Mouse (Mus musculus) hindbrain, embryonic 11.5 days (tissue): ENCODE data around the gene Trmo. TPM values are rescaled to one million over a fixed set of nuclear protein-coding genes. Genes with fewer than 3 reads are reported as not detected.
A peak's percentile ranks its signal among the peaks of the same experiment; 100 is the strongest.

ENCODE experiments used
- ATAC-seq: fragments of 200-750 bp; cut with Nextera tagmentation; 2 replicates; pipeline ENCODE4 v1.8.0; 2017; ENCODE audit warnings: mild to moderate bottlenecking, moderate TSS enrichment, moderate library complexity; ENCODE audit not compliant: low FRiP score
- DNase-seq: peaks from one replicate; pipeline ENCODE4 v3.0.0-alpha.2; 2015; ENCODE audit warnings: low spot score
- H3K27ac ChIP-seq: fragments of 300-500 bp; sonication (generic); 2 replicates; pipeline ENCODE4 v1.5.1; 2014; ENCODE audit warnings: mild to moderate bottlenecking, low read depth, low read length
- H3K27me3 ChIP-seq: fragments of 300-500 bp; sonication (generic); 2 replicates; pipeline ENCODE4 v1.6.1; 2014; ENCODE audit warnings: mild to moderate bottlenecking, low read length, moderate library complexity, mixed read lengths; ENCODE audit not compliant: control insufficient read depth, insufficient read depth
- H3K36me3 ChIP-seq: fragments of 300-500 bp; sonication (generic); 2 replicates; pipeline ENCODE4 v1.6.1; 2014; ENCODE audit warnings: mild to moderate bottlenecking, low read length, moderate library complexity, mixed read lengths; ENCODE audit not compliant: control insufficient read depth, insufficient read depth
- H3K4me1 ChIP-seq: fragments of 300-500 bp; sonication (generic); replicated peaks from 2 replicates; pipeline ENCODE4 v1.6.1; 2014; ENCODE audit warnings: low read length, mixed read lengths; ENCODE audit not compliant: control insufficient read depth, insufficient read depth
- H3K4me2 ChIP-seq: fragments of 300-500 bp; sonication (generic); replicated peaks from 2 replicates; pipeline ENCODE4 v1.6.1; 2014; ENCODE audit warnings: mild to moderate bottlenecking, low read depth, low read length
- H3K4me3 ChIP-seq: fragments of 300-500 bp; sonication (generic); 2 replicates; pipeline ENCODE4 v1.5.1; 2014; ENCODE audit warnings: low read depth, low read length
- H3K9ac ChIP-seq: fragments of 300-500 bp; sonication (generic); 2 replicates; pipeline ENCODE4 v1.6.1; 2014; ENCODE audit warnings: low read depth, low read length
- H3K9me3 ChIP-seq: fragments of 300-500 bp; sonication (generic); 2 replicates; pipeline ENCODE4 v1.6.1; 2016; ENCODE audit warnings: low read length; ENCODE audit not compliant: control insufficient read depth
- WGBS: fragments of 180-500 bp; shearing (Covaris S2); extraction: QIAGEN DNeasy Blood & Tissue Kit; methylation state at CpG from one replicate; pipeline ENCODE4 v1.1.7; 2014; 5-methylcytosine and 5-hydroxymethylcytosine counted together
- polyA plus RNA-seq: library from polyadenylated mRNA; unstranded; fragments of >200 nt; fragmentation: Nextera tagmentation; extraction: Ambion mirVana; gene quantifications from 2 replicates; pipeline ENCODE4 v1.2.1, GENCODE M21; 2014

Gene Trmo
- polyA plus RNA-seq, 1 experiment from 2014 or later = 9.9 TPM

GRCm38 (mm10) chr4:46410677-46411076 lies 21.4 kb upstream of the Trmo start:
- H3K27me3 ChIP-seq = no peaks in the 10 kb centered on the region
- H3K27ac ChIP-seq = no peak overlapping the region
- 92% methylated on average over 5 of the region's 5 CpGs for WGBS
- H3K36me3 ChIP-seq = no peaks in the 10 kb centered on the region
- no peaks in the 10 kb centered on the region for H3K4me1 ChIP-seq
- ATAC-seq = no peak
- H3K9me3 ChIP-seq = no peaks in the 10 kb centered on the region
- DNase-seq = no peak
- H3K9ac ChIP-seq = 0 out of 2 replicates have a peak overlapping the region, but pooled peaks have one; percentile 11
- no peak overlapping the region for H3K4me2 ChIP-seq
- no peak overlapping the region for H3K4me3 ChIP-seq

- no peaks in the 10 kb centered on the region for H3K27me3 ChIP-seq
- no peak overlapping the region for H3K9ac ChIP-seq
- WGBS = 89% methylated on average over 8 of the region's 8 CpGs
- H3K4me2 ChIP-seq = no peak overlapping the region
- H3K36me3 ChIP-seq = no peaks in the 10 kb centered on the region
- no peak overlapping the region for H3K4me3 ChIP-seq
- H3K4me1 ChIP-seq = no peaks in the 10 kb centered on the region
- DNase-seq = no peak
- ATAC-seq = no peak
- no peaks in the 10 kb centered on the region for H3K9me3 ChIP-seq
- no peak overlapping the region for H3K27ac ChIP-seq
Observed at GRCm38 (mm10) chr4:46406966-46407703, 17.9 kb upstream of the Trmo start.

- Histone ChIP-seq H3K4me2 (no peak overlapping the region), H3K4me1 (no peaks in the 10 kb centered on the region), H3K27ac (no peak overlapping the region), H3K36me3 (no peaks in the 10 kb centered on the region), H3K9ac (no peak overlapping the region), H3K27me3 (no peaks in the 10 kb centered on the region), H3K9me3 (no peaks in the 10 kb centered on the region), H3K4me3 (no peak overlapping the region)
- 81% methylated on average over 6 of the region's 6 CpGs for WGBS
- ATAC-seq = no peak
- no peak for DNase-seq
Observed at GRCm38 (mm10) chr4:46404042-46404795, 15.0 kb upstream of the Trmo start.

GRCm38 (mm10) chr4:46398839-46399238 lies 9.6 kb upstream of the Trmo start:
- Histone ChIP-seq H3K27me3 (no peaks in the 10 kb centered on the region), H3K4me1 (no peaks in the 10 kb centered on the region), H3K9me3 (no peaks in the 10 kb centered on the region), H3K36me3 (no peaks in the 10 kb centered on the region), H3K4me2 (no peak overlapping the region), H3K9ac (no peak overlapping the region), H3K4me3 (no peak overlapping the region), H3K27ac (no peak overlapping the region)
- no peak for DNase-seq
- 83% methylated on average over 4 of the region's 4 CpGs for WGBS
- no peak for ATAC-seq

- ATAC-seq (no peak), DNase-seq (no peak)
- Histone ChIP-seq H3K4me2 (no peak overlapping the region), H3K27ac (no peak overlapping the region), H3K27me3 (no peaks in the 10 kb centered on the region), H3K4me3 (no peak overlapping the region), H3K9ac (no peak overlapping the region), H3K4me1 (no peaks in the 10 kb centered on the region), H3K36me3 (no peaks in the 10 kb centered on the region), H3K9me3 (no peaks in the 10 kb centered on the region)
- 41% methylated on average over 5 of the region's 5 CpGs for WGBS
Observed at GRCm38 (mm10) chr4:46395736-46396135, 6.5 kb upstream of the Trmo start.

GRCm38 (mm10) chr4:46394388-46394787 lies 5.2 kb upstream of the Trmo start:
- no peaks in the 10 kb centered on the region for H3K9me3 ChIP-seq
- no peaks in the 10 kb centered on the region for H3K4me1 ChIP-seq
- H3K4me2 ChIP-seq = no peak overlapping the region
- H3K36me3 ChIP-seq = no peaks in the 10 kb centered on the region
- 76% methylated on average over 2 of the region's 2 CpGs for WGBS
- H3K4me3 ChIP-seq = no peak overlapping the region
- no peak for ATAC-seq
- no peaks in the 10 kb centered on the region for H3K27me3 ChIP-seq
- no peak overlapping the region for H3K27ac ChIP-seq
- DNase-seq = no peak
- H3K9ac ChIP-seq = no peak overlapping the region

- DNase-seq (peak; percentile 88), ATAC-seq (no peak)
- Histone ChIP-seq H3K36me3 (no peaks in the 10 kb centered on the region), H3K4me2 (peak overlapping the region; percentile 44), H3K4me1 (no peaks in the 10 kb centered on the region), H3K9me3 (no peaks in the 10 kb centered on the region), H3K4me3 (no peak overlapping the region), H3K9ac (no peak overlapping the region), H3K27me3 (no peaks in the 10 kb centered on the region), H3K27ac (no peak overlapping the region)
- 20% methylated on average over 9 of the region's 9 CpGs for WGBS
Observed at GRCm38 (mm10) chr4:46390390-46390970, 1.2 kb upstream of the Trmo start.

GRCm38 (mm10) chr4:46389612-46390341 lies 540 bp upstream of the Trmo start:
- Histone ChIP-seq H3K4me3 (peak overlapping the region; percentile 55), H3K27me3 (no peaks in the 10 kb centered on the region), H3K9me3 (no peaks in the 10 kb centered on the region), H3K27ac (peak overlapping the region; percentile 75), H3K4me1 (no peaks in the 10 kb centered on the region), H3K36me3 (no peaks in the 10 kb centered on the region), H3K4me2 (peak overlapping the region; percentile 44), H3K9ac (peak overlapping the region; percentile 85)
- ATAC-seq = no peak
- 3% methylated on average over 24 of the region's 24 CpGs for WGBS
- DNase-seq = peak; percentile 72
